Mouse (Mus musculus): ENCODE measurements at regions not wholly inside any gene's neighbourhood (a gene's known extent, or its start where the extent isn't known, plus 50 kb on each side); places are given as distances from the start of the nearest gene placed in this dataset.

DNA sequence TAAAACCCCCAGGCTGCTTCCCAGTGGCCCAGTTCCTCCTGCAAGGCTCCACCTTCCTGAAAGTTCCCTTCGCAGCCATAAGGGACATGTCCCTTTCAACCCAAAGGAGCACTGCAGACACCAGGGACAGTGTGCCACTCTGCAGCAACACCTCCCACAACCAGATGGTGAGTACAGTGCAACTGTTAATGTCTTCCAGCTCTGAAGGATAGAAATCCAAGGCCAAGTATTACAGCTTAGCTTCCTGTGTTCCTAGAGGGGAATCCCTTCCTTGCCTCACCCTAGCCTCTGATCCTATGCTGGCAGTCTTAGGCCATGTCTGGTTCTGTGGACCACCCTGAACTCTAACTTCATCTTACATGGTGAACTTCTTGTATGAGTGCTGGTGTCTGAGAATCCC is 187.2 kb downstream of the Satb1 start:
- no peak for TF ChIP-seq CTCF (IDR thresholded peaks at IDR 0.05; ENCODE audit: low read depth)
- WGBS = 88% methylated on average over 1 of the region's 1 CpGs
- H3K36me3 ChIP-seq (ENCODE audit: insufficient read depth) = no peaks in the 10 kb centered on the region
- DNase-seq (no peak), ATAC-seq (ENCODE audit: insufficient read depth) (no peak)
- H3K9ac ChIP-seq = no peak overlapping the region
- H3K4me2 ChIP-seq = no peak overlapping the region
- H3K9me3 ChIP-seq (ENCODE audit: low read depth, low read length) = no peaks in the 10 kb centered on the region
- H3K27ac ChIP-seq (ENCODE audit: low read depth) = no peak overlapping the region
- H3K4me1 ChIP-seq (ENCODE audit: insufficient read depth) = no peaks in the 10 kb centered on the region
- no peak overlapping the region for H3K4me3 ChIP-seq (ENCODE audit: low read depth, low read length)
- no peaks in the 10 kb centered on the region for H3K27me3 ChIP-seq (ENCODE audit: insufficient read depth, low read length)

DNA sequence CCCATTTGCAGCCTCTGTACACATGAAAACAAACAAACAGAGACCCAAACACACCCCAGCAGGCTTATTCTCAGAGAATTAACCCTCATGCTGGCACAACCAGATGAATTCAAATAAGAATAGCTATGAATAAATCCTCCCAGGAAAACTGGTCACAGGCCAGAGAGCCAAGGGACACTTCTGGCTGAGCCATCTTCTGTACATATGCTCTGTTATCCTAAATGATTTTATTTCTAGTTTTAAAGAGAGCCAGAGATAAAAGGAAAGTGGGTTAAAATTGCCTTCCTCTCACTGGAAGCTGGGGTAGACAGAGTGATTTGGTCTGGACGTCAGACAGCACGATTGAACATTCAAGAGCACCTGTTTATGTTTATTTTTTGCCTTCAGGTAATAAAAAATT is 190.4 kb downstream of the Satb1 start:
- DNase-seq (no peak), ATAC-seq (ENCODE audit: insufficient read depth) (no peak)
- Histone ChIP-seq H3K36me3 (ENCODE audit: insufficient read depth) (no peaks in the 10 kb centered on the region), H3K27ac (ENCODE audit: low read depth) (no peak overlapping the region), H3K4me1 (ENCODE audit: insufficient read depth) (no peaks in the 10 kb centered on the region), H3K9ac (no peak overlapping the region), H3K4me3 (ENCODE audit: low read depth, low read length) (no peak overlapping the region), H3K9me3 (ENCODE audit: low read depth, low read length) (no peaks in the 10 kb centered on the region), H3K4me2 (no peak overlapping the region), H3K27me3 (ENCODE audit: insufficient read depth, low read length) (no peaks in the 10 kb centered on the region)
- 49% methylated on average over 2 of the region's 2 CpGs for WGBS
- no peak for TF ChIP-seq CTCF (IDR thresholded peaks at IDR 0.05; ENCODE audit: low read depth)

- 85% methylated on average over 4 of the region's 4 CpGs for WGBS
- Histone ChIP-seq H3K4me1 (ENCODE audit: insufficient read depth) (no peaks in the 10 kb centered on the region), H3K27me3 (ENCODE audit: insufficient read depth, low read length) (no peaks in the 10 kb centered on the region), H3K4me3 (ENCODE audit: low read depth, low read length) (no peak overlapping the region), H3K27ac (ENCODE audit: low read depth) (no peak overlapping the region), H3K4me2 (no peak overlapping the region), H3K9me3 (ENCODE audit: low read depth, low read length) (no peaks in the 10 kb centered on the region), H3K9ac (no peak overlapping the region), H3K36me3 (ENCODE audit: insufficient read depth) (no peaks in the 10 kb centered on the region)
- no peak for TF ChIP-seq CTCF (IDR thresholded peaks at IDR 0.05; ENCODE audit: low read depth)
- DNase-seq (no peak), ATAC-seq (ENCODE audit: insufficient read depth) (no peak)
Observed at GRCm38 (mm10) chr17:51635913-51636312, 197.2 kb downstream of the Satb1 start.

- H3K27me3 ChIP-seq (ENCODE audit: insufficient read depth, low read length) = no peaks in the 10 kb centered on the region
- no peaks in the 10 kb centered on the region for H3K4me1 ChIP-seq (ENCODE audit: insufficient read depth)
- no peak overlapping the region for H3K27ac ChIP-seq (ENCODE audit: low read depth)
- no peak overlapping the region for H3K4me2 ChIP-seq
- DNase-seq = peak; percentile 17
- H3K36me3 ChIP-seq (ENCODE audit: insufficient read depth) = no peaks in the 10 kb centered on the region
- no peak overlapping the region for H3K9ac ChIP-seq
- no peak for TF ChIP-seq CTCF (IDR thresholded peaks at IDR 0.05; ENCODE audit: low read depth)
- no peaks in the 10 kb centered on the region for H3K9me3 ChIP-seq (ENCODE audit: low read depth, low read length)
- ATAC-seq (ENCODE audit: insufficient read depth) = peak; percentile 65; the same call in 1 of the 2 replicates
- 22% methylated on average over 2 of the region's 2 CpGs for WGBS
- H3K4me3 ChIP-seq (ENCODE audit: low read depth, low read length) = no peak overlapping the region
Observed at GRCm38 (mm10) chr17:51631574-51631973, 201.5 kb downstream of the Satb1 start.

DNA sequence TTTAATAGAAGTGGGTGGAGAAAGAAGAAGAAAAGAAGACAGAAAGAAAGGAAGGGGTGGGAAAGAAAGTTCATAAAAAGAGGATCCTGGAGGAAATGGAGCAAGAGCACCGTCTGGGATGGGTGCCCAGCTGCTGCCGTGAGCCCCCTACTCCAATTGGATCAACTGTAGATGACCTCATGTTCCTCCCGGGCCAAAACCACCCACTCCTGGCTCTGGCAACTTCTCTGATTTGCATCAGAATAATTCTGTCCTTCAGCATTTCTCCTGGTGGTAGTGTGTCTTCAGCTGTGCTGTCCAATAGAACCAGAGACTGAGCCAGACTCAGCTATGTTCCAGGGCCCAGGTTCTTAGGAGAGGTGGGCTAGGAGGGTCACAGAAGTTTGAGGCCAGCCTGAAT is 212.6 kb downstream of the Satb1 start:
- 55% methylated on average over 3 of the region's 3 CpGs for WGBS
- Histone ChIP-seq H3K4me2 (no peak overlapping the region), H3K9me3 (ENCODE audit: low read depth, low read length) (no peaks in the 10 kb centered on the region), H3K27ac (ENCODE audit: low read depth) (no peak overlapping the region), H3K4me1 (ENCODE audit: insufficient read depth) (no peaks in the 10 kb centered on the region), H3K27me3 (ENCODE audit: insufficient read depth, low read length) (no peaks in the 10 kb centered on the region), H3K9ac (no peak overlapping the region), H3K4me3 (ENCODE audit: low read depth, low read length) (no peak overlapping the region), H3K36me3 (ENCODE audit: insufficient read depth) (no peaks in the 10 kb centered on the region)
- no peak for TF ChIP-seq CTCF (IDR thresholded peaks at IDR 0.05; ENCODE audit: low read depth)
- DNase-seq = no peak
- no peak for ATAC-seq (ENCODE audit: insufficient read depth)

GRCm38 (mm10) chr17:51585263-51585662 is 247.8 kb downstream of the Satb1 start:
- H3K9ac ChIP-seq = no peak overlapping the region
- no peak overlapping the region for H3K4me3 ChIP-seq (ENCODE audit: low read depth, low read length)
- H3K4me1 ChIP-seq (ENCODE audit: insufficient read depth) = no peaks in the 10 kb centered on the region
- WGBS = 84% methylated on average over 1 of the region's 1 CpGs
- H3K27ac ChIP-seq (ENCODE audit: low read depth) = no peak overlapping the region
- H3K27me3 ChIP-seq (ENCODE audit: insufficient read depth, low read length) = no peaks in the 10 kb centered on the region
- no peak overlapping the region for H3K4me2 ChIP-seq
- DNase-seq = no peak
- no peak for ATAC-seq (ENCODE audit: insufficient read depth)
- H3K36me3 ChIP-seq (ENCODE audit: insufficient read depth) = no peaks in the 10 kb centered on the region
- no peak for TF ChIP-seq CTCF (IDR thresholded peaks at IDR 0.05; ENCODE audit: low read depth)
- no peaks in the 10 kb centered on the region for H3K9me3 ChIP-seq (ENCODE audit: low read depth, low read length)

- Histone ChIP-seq H3K27me3 (ENCODE audit: insufficient read depth, low read length) (no peaks in the 10 kb centered on the region), H3K4me2 (no peak overlapping the region), H3K9me3 (ENCODE audit: low read depth, low read length) (no peaks in the 10 kb centered on the region), H3K27ac (ENCODE audit: low read depth) (no peak overlapping the region), H3K4me3 (ENCODE audit: low read depth, low read length) (no peak overlapping the region), H3K4me1 (ENCODE audit: insufficient read depth) (no peaks in the 10 kb centered on the region), H3K9ac (no peak overlapping the region), H3K36me3 (ENCODE audit: insufficient read depth) (no peaks in the 10 kb centered on the region)
- 65% methylated on average over 19 of the region's 19 CpGs for WGBS
- peak; percentile 19 for DNase-seq
- no peak for TF ChIP-seq CTCF (IDR thresholded peaks at IDR 0.05; ENCODE audit: low read depth)
- no peak for ATAC-seq (ENCODE audit: insufficient read depth)
Observed at GRCm38 (mm10) chr17:51583984-51584880, 248.9 kb downstream of the Satb1 start.
